Mouse (Mus musculus) MEL-GATA-1-ER (cell line): ENCODE results near the gene Lmo3.

Experiments used
- DNase-seq: peaks from one replicate; pipeline ENCODE4 v3.0.0-alpha.2; 2012; ENCODE audit warnings: low read depth; ENCODE audit errors: extremely low read depth

Gene Lmo3

DNA sequence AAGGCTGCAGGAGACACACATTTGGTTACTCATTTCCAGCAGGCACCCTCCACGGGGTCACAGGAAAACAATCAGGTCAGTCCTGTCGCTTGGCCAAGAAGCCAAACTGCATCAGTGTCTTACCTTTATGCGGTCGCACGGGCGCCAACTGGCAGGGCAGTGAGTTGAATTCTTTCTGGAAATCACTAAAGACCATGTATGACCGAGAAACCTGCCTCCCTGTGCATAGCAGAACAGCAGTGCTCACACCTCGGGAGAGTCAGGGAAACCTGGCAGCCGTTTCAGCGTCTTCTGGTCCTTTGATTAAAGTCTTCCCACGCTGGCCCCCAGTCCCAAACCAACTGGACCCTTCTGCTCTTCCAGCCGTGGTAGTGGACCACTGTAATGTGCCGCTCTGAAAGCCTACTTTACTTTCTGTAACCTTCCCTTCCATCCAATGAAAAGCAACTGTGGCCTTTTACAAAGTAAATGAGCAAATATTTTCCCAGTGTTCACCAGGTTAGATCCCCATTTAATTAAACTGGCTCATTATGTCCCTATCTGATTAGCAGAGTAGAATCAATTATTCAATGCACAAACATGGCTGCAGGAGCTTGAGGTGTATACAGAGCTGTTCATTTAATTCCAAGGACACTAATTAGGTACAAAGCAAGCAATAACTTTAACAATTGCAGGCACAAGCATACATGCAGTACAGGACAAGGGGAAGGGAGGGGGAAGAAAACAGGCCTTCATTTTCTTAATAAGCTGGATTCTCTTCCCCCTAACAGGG, at the start of gene Lmo3:
Lmo3 (minus strand) TSS at position 235 of the 772 bp plus-strand sequence.
- no peak for DNase-seq

DNA sequence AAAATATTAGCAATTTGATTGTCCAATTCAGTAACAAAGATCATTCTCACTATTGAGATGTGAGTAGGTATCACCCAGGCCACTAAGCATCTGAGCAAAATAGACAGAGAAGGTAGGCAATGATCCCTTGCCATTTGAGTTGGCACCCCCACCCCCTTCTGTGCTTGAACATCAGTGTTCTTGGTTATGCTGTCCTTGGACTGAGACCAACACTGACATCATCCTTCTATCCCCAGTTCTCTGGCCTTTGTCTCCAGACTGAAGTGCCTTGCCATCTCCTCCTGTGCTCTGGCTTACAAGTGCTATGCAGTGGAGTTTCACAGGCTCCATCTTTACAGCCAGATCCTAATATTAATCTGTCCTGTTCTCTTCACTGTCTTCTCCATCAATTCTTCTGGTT, 39.0 kb upstream of the Lmo3 start:
- no peak for DNase-seq

DNA sequence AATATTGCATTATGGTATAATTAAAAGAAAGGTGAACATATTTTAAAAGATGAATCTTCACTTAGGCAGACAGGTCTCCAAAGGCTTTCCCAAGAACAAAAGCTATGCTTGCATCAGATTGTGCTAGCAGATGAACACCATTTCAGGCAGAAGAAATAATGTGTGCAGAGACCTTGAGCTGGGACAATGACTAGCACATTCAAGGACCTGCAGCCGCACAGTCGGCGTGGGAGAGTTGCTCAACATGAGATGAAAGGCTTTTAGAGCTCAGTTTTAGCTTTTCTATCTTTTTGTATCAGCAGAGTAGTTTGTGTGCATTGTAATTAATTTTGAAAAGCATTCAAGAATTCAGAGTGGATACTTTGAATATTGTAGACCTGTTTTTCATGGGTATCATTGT, 36.6 kb upstream of the Lmo3 start:
- DNase-seq, result no peak

DNA sequence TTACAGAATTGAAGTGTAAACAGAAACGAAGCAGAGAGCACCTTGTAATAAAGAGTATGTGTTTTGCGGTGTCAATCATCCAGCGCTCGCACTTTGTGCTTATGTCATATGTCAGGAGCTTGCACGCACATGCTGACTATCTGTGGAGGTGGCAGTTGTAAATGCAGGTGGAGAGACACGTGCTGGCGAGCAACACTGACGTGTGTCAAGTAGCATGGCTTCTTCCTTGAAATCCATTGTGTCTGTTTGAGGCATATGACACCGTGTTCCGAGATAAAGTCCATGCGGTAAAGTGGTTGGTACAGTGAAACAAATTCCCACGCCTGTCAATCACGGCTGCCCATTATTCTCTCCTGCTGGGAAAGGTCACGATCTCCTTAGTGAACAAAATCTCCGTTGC, 15.2 kb upstream of the Lmo3 start:
- DNase-seq, result no peak

DNA sequence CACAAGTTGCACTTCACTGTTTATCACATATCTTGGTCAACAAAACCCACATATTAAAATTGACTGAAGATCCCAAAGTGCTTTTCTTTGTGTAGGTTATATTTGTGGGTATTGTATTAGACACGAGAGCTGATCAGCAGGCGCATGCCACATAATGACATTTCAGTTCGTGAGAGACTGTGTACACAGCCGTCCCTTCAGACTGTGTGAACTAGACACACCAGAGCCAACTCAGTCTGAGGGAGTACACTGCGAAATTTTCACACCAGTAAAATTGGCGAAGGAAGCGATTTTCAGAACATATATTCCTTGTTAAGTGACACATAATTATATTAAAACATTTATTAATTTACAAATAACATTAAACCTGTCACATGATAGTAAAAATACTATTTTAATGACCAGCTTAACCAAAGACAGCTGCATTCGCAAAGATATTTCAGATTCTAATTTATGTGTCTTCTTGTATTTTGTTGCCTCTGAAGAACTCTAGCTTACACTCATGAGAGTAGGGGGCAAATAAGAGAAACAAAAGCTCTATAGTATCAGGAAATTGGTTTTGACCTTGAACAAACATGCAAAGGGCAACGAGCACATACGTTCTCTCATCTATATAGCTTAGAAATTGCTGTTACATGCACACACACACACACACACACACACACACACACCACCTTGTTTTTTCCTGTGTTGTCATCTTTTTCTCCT, 14.4 kb upstream of the Lmo3 start:
- DNase-seq, result no peak

DNA sequence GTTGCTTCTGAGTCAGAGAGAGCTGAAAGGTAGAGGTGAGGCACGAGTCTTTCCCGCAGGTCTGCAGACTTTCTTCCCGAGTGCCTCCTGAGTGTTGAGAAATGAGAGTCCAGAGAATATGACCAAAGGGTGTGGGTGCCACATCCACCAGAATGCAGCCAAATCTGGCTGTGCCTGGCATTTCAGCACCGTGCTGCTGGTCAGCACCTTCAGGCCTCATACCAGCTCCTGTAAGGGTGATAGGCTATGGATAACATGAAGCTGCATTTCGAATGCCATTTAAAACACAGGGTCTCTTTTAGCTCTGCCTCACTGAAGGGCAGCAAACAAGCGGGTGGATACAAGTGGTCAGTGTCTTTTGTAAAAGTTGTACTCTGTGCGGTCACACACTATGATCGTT, 1.5 kb upstream of the Lmo3 start:
- no peak for DNase-seq

DNA sequence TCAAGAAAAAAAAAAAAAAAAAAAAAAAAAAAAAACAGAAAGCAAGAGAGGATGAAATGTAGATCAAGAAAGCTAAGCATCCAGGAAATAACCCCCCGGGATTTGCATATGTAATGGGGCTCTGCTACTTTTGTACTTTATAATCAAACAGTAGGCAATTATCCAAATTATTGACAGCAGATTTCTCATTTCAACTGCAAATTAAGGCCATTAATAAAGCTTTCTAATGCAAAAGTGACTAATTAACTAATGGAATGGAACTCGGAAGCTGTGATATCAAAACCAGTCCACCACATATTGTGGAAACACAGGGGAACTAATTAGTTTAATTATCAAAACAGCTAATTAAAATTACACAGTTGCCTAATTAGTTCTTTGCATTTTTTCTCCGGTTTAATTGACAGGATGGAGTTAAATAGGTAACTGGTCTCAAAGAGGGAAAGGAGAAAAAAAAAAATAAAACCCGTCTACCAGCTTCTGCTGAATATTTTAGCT, 785 bp upstream of the Lmo3 start:
- no peak for DNase-seq

DNA sequence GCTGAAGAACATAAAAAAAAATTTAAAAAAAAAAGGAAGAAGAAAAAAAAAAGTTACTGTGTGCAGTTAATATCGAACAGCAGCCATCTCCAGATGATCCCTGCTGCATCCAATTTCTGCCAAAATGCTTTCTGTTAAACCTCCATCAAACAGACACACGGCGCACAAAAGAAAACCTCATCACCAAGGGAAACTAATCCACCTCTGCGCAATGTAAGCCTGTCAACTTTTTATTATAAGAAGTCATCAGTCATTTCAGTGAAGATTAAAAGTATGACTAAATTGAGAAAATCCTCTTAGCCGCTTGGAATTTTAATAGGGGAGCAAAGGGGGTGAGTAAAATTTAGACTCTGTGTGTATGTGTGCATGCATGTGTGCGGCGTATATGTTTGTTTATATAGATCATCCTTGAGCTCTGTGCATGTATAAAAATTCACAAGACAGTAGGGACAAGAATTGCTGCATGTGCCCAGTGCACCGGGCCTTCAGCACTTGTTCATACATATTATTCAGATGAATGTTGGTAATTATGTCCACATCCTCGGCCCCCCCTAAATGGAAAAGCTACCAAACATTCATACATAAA, 1.2 kb downstream of the Lmo3 start:
- DNase-seq, result no peak

DNA sequence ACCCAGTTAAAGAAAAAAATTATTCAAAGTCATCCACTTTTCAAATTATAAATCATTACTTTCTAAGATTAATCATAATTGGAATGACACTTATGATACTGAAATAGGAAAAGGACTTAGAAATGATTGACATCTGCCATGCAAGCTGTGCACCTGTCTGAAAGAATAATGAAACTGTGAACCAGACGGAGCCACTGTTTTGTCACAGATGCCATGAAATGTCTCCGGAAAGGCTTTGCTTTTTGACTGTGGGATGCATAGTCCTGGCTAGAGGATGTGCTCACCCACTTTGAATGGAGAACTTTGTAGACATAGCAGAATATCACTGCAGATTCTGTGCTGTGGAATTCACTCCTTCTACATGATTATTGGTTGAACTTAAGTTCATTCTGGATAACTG, 18.4 kb downstream of the Lmo3 start:
- DNase-seq, result no peak

DNA sequence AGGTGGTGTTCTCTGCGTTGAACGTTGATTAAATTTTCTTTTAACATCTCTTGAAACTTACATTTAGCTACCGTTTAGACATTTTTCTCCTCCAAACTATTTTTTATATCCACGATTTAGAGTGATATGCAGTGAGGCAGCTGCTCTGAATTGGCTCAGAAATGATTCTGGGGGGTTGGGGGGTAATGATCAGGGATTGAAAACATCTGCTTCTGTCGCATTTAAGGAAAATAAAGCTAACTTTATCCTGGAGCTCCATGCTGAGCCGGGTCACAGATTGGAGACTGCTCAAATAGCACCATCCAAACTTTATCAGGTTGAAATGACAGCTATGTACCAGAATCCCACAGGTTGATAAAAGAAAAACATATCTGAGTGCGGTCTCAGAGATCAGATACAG, 29.6 kb downstream of the Lmo3 start:
- no peak for DNase-seq

DNA sequence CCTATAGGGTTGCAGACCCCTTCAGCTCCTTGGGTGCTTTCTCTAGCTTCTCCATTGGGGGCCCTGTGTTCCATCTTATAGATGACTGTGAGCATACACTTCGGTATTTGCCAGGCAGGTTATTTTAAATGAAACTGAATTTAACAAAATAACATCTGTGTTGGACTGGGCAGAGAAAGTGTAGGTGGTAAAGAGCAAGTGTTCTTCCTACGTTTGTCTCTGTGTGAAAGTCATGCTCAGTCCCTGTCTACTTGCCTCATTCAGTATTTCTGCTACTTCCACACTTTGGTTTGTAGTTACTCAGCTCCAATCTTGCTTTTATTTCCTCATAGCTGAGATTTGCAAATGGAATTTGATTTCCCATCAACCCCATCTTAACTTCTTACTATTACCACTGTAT, 46.9 kb downstream of the Lmo3 start:
- DNase-seq, result no peak

DNA sequence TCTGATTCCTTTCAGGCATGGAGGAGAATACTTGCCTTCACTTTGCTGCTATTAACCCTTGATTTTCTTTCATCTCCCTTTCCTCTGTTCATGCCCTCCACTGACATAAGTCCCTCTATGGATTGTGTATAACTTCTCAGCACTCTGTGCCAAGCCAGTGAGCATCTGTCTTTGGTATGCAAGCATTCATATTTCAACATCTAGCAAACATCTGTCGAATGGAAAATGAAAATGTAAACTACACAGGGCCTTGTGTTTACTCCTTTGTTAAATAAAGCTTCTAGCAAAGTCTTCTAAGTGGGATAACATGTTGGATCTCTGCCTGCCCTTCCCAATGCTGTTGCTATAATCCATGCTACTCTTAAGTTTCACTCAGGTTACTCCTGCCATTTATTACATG, 75.1 kb downstream of the Lmo3 start:
- no peak for DNase-seq

DNA sequence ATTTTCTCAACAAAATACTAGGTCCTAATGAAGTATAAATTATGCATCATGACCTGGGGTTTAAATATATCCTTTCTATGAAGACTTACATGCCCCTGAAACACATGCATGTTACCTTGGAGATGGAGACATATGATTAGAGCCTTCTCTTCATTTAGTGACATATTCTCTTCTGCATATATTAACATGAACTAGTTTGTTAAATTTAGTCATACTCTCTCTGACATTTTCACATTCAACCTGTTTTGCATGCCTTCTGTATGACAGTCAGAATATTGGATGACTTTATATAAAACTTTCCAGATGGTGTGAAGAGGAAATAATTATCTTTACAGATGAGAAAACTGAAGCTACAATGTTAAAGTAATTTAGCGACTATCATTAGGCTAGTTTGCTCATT, 77.8 kb downstream of the Lmo3 start:
- DNase-seq, result no peak

DNA sequence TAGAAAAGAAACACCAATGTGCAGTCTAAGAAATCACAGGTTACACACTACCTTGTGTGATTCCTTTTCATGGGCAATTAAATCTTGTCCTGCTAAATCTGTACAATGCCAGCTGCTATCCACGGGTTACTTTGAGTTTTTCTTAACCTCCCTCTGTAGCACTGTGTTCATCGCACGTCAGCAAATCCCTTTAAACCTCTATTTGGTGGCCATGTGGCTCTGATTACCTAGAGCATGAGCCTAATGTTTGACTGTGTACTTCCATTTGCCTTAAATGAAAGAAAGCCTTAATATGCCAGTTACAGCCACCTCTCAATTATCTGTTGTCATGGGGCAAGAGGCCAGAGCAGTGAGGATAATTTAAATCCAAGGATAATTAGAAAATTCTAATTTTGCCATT, 98.9 kb downstream of the Lmo3 start:
- DNase-seq, result no peak

DNA sequence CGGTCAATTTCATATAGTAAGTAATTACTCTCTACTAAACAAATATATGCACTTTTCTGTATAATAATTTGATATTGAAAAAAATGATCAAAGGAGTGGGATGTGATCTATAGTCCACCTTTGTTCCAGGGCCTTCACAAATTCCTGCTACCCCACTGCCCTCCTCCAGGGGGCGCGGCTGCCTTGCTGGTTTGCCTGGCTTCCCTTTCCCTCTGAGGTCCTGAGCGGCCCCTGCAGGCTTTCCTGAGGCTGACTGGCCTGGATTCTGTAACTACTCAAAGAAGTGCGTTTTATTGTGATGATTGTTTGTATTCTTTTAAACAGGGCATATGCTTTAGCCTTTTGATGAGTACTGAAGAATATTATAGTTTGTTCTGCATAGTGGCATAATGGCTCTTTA, 104.2 kb downstream of the Lmo3 start:
- DNase-seq, result no peak

DNA sequence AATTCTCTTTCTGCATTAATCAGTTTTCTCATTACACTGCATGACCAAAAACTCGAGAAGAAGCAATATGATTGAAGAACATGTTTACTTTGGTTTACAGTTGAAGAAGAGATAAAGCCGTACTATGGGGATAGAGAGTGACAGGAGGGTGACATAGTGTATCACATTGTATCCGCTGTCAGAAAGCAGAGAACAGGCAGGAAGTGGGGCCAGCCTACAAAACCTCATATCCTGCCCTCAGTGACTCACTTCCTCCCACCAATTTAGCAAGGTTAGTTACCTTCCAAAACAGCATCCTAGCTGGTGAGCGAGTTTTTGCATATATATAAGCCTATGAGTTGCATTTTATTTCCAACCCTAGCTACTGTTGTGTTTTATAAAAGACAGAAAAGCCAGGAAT, 112.6 kb downstream of the Lmo3 start:
- DNase-seq, result no peak

DNA sequence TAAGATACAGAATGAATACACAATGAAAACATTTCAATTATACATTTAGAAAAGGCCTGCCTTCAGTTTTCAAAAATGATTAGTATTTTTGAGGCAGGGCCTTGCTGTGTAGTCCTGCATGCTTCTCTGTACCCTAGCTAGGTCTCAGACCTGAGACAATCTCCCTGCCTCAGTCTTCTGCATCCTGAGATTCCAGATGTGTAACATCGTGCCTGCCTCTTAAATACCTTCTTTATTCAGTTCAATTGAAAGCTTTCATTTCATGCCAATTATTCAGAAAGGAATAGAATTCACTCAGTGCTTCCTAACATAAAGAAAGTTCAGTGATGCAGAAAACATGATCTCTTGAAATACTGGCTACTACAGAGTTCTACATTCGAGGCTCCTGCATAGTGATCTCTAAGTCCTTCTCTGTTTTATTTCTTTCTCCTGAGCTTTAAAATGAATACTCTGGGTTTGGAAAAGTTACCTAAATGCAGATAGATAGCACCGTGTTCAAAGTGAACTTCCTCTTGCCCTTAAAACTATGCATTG, 137.2 kb downstream of the Lmo3 start:
- DNase-seq, result no peak

DNA sequence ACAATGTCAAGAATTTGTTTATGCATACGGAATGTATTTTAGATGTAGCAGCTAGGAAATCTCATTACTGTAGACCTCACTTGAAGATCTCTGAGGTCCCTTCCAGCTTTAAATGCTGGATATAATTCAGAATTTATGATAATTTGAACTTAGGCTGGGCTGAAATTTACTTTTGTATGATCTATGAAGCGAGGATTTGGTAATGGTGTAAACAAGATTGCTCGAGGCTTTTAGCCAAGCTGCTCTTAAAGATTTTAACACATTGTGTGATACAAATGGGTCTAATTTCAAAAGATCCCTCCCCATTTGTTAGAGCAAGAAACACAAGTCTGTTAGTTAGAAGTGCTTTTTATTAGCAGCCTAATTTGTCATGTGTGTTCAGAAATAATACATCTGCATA, 144.4 kb downstream of the Lmo3 start:
- DNase-seq, result no peak

DNA sequence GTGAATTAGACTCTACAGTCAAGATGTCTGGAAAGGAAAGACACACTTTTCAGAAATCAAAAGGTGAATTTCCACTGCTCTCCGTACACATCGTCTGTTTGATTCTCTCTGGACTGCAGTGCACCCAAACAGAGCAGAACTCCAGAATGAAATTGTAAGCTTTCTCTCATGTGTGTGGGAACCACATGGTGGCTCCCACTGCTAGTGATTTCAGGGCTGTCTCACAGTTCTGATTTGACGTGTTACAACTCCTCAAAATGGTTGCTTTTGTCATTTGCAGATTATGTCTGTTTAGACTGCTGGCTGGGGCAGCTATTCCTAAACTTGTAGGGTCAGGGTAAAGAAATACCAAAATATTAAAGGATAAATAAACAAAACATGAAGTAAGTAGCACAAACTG, 145.0 kb downstream of the Lmo3 start:
- no peak for DNase-seq

DNA sequence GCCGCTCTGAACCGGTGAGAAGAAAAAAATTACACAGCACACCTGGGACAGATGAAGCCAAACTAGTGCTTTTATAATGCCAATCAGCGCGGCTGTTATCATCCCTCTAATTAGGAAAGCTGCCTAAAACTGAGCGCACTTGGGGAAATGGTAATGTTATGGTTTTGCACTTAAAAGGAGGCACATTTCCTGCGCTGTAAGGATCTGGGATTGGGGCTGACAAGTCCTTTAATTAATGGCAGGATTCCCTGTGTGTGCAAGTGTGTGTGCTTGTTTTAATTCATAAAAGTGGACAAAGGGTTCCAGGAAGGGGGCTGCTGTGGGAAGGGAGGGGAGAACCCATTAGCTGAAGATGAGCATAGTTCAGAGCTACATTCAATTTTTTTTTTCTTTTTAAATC, 154.4 kb downstream of the Lmo3 start:
- DNase-seq, result no peak

DNA sequence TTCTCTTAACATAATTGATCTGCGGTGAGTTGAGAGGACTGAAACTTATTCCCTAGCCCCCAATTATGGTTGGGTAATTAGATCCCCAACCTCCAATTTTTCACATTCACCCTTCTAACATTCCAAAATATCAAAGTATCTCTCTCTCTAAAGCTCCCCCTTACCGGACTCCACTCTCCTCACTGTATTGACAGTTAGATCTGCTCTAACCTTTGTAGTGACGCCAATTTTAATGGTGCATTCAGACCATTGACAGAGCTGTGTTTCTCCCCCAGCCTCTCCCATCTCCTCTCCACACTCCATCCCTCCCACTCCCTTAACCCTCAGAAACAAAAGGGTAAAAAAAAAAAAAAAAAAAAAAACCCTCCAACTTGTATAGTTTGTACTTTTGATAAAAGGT, 154.9 kb downstream of the Lmo3 start:
- no peak for DNase-seq

DNA sequence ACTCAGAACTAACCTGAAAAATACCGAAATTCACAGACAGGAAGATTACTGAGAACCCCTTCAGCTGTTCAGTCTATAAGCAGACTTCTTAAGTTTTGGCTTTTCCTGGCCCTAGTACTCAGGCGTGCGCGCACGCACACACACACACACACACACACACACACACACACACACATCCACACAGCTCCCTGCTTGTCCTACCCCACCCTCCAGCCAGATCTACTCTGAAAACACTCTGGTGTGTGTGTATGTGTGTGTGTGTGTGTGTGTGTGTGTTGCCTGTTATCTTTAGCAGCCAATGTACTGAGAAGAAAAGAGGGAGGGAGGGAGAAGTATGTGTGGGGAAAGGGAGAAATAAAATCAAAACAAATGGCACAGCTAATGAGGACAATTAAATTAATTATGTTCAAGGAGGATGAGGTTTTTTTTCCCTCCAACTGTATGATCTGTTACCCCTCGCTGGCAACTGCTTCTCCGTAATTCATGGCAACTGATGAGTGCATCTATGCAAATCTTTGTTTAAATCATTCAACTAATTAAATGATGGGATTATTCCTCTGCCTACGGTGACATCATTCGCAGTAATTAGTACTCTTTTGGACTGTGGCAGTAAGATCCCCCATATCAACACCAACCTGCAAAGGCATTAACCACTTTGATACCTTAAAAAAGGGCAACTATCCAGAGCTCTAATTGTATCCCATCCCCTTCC, 157.1 kb downstream of the Lmo3 start:
- no peak for DNase-seq
